Mouse (Mus musculus) stomach, embryonic 15.5 days (tissue): ENCODE results near the gene Xpnpep1. TPM values are rescaled to one million over a fixed set of nuclear protein-coding genes. Genes with fewer than 3 reads are reported as not detected.

Experiments used
- ATAC-seq: fragments of 200-750 bp; cut with Nextera tagmentation; 2 replicates; pipeline ENCODE4 v1.8.0; 2017; ENCODE audit warnings: low read depth, moderate number of reproducible peaks, moderate TSS enrichment; ENCODE audit not compliant: insufficient read depth, low FRiP score
- H3K27ac ChIP-seq: fragments of 300-500 bp; sonication (generic); 2 replicates; pipeline ENCODE4 v1.5.1; 2015; ENCODE audit warnings: mild to moderate bottlenecking, inconsistent platforms
- H3K27me3 ChIP-seq: fragments of 300-500 bp; sonication (generic); replicated peaks from 2 replicates; pipeline ENCODE4 v1.6.1; 2015; ENCODE audit warnings: inconsistent platforms
- H3K36me3 ChIP-seq: fragments of 300-500 bp; sonication (generic); 2 replicates; pipeline ENCODE4 v1.6.1; 2015; ENCODE audit warnings: inconsistent platforms
- H3K4me1 ChIP-seq: fragments of 300-500 bp; sonication (generic); 2 replicates; pipeline ENCODE4 v1.6.1; 2015; ENCODE audit warnings: inconsistent platforms
- H3K4me2 ChIP-seq: fragments of 300-500 bp; sonication (generic); 2 replicates; pipeline ENCODE4 v1.6.1; 2015; ENCODE audit warnings: mild to moderate bottlenecking, inconsistent platforms
- H3K4me3 ChIP-seq: fragments of 300-500 bp; sonication (generic); replicated peaks from 2 replicates; pipeline ENCODE4 v1.5.1; 2015; ENCODE audit warnings: inconsistent platforms
- H3K9ac ChIP-seq: fragments of 300-500 bp; sonication (generic); 2 replicates; pipeline ENCODE4 v1.6.1; 2015; ENCODE audit warnings: inconsistent platforms
- H3K9me3 ChIP-seq: fragments of 300-500 bp; sonication (generic); 2 replicates; pipeline ENCODE4 v1.6.1; 2016; ENCODE audit warnings: inconsistent platforms
- WGBS: fragments of 180-500 bp; shearing (Covaris S2); methylation state at CpG from one replicate; pipeline ENCODE4 v1.1.7; 2015; 5-methylcytosine and 5-hydroxymethylcytosine counted together
- polyA plus RNA-seq: library from polyadenylated mRNA; unstranded; fragments of >200 nt; fragmentation: Nextera tagmentation; extraction: Ambion mirVana; gene quantifications from 2 replicates; pipeline ENCODE4 v1.2.1, GENCODE M21; 2015

The Xpnpep1 gene
- polyA plus RNA-seq, 1 experiment from 2014 or later, result 130 TPM

- no peak overlapping the region for H3K4me3 ChIP-seq
- H3K4me1 ChIP-seq, result no peaks in the 10 kb centered on the region; the same call in 1 of the 2 replicates
- H3K27ac ChIP-seq, result no peak overlapping the region
- peaks cover 38% of the 10 kb centered on the region for H3K36me3 ChIP-seq
- no peak for ATAC-seq
- H3K4me2 ChIP-seq, result no peak overlapping the region
- no peak overlapping the region for H3K9ac ChIP-seq
- 88% methylated on average over 12 of the region's 12 CpGs for WGBS
- no peaks in the 10 kb centered on the region for H3K9me3 ChIP-seq
- no peaks in the 10 kb centered on the region for H3K27me3 ChIP-seq
Observed at GRCm38 (mm10) chr19:53028216-53028615, 11.8 kb downstream of the Xpnpep1 start.

DNA sequence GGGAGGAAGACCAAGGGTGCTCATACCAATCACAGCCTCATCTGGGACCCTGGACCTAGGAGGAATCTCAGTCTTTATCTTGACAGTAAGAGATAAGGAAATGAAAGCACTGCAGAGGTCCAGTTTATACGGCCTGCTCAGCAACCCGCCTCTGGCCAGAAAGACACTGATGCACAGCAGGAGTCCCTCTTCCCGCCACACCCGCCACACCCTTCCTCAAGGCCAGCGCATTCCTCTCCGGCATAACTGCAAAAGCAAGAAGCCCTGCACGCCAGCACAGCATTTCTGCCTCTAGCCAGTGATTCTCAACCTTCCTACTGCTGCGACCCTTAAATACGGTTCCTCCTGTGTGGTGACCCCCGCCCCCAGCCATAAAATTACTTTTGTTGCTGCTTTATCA is 16.8 kb downstream of the Xpnpep1 start:
- Histone ChIP-seq H3K4me2 (no peak overlapping the region), H3K27ac (0 out of 2 replicates have a peak overlapping the region, but pooled peaks have one; percentile 23)
- no peak for ATAC-seq

DNA sequence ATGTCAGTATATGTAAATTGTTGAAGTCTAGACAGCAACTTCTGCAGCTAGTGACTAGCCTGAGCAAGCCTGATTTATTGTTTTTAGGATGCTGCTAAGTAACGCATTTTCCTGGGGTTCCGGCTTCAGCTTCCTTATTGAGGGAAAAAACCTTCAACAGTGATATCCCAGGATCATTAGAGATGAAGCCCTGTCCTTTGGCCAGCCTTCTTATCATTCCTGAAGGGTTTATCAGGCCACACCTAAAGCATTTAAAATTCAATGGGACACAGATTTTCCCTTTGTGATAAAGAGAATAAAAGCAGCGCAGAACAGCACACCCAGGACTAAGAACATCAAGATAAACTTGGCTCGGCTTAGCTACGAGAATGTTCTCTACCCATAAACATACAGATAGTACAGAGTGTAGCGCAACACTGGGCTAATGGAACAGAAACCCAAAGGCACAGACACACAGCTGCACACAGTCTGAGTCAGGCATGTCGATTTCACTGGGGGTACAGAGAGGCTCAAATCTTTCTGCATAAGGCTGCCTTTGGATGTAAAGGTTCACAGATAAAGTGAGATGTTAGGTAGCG is 17.9 kb downstream of the Xpnpep1 start:
- peaks cover 5% of the 10 kb centered on the region; the same call in 1 of the 2 replicates for H3K4me1 ChIP-seq
- peak overlapping the region; percentile 23 for H3K27ac ChIP-seq
- no peaks in the 10 kb centered on the region for H3K9me3 ChIP-seq
- H3K27me3 ChIP-seq, result no peaks in the 10 kb centered on the region
- no peak overlapping the region for H3K4me3 ChIP-seq
- no peak overlapping the region for H3K9ac ChIP-seq
- WGBS, result 45% methylated on average over 8 of the region's 8 CpGs
- no peak overlapping the region for H3K4me2 ChIP-seq
- H3K36me3 ChIP-seq, result peaks cover 13% of the 10 kb centered on the region
- peak; percentile 47; the same call in 1 of the 2 replicates for ATAC-seq

More for the DNA sequence above, 16.8 kb downstream of the Xpnpep1 start:
- Histone ChIP-seq H3K9ac (no peak overlapping the region), H3K36me3 (peaks cover 17% of the 10 kb centered on the region), H3K4me3 (no peak overlapping the region), H3K27me3 (no peaks in the 10 kb centered on the region), H3K9me3 (no peaks in the 10 kb centered on the region), H3K4me1 (peaks cover 5% of the 10 kb centered on the region; the same call in 1 of the 2 replicates)
- 79% methylated on average over 10 of the region's 10 CpGs for WGBS

GRCm38 (mm10) chr19:53021537-53021936 is 18.5 kb downstream of the Xpnpep1 start:
- ATAC-seq, result no peak
- Histone ChIP-seq H3K4me2 (no peak overlapping the region), H3K27me3 (no peaks in the 10 kb centered on the region), H3K4me1 (peaks cover 5% of the 10 kb centered on the region; the same call in 1 of the 2 replicates), H3K9me3 (no peaks in the 10 kb centered on the region), H3K9ac (no peak overlapping the region), H3K36me3 (peaks cover 13% of the 10 kb centered on the region), H3K27ac (peak overlapping the region; percentile 23; the same call in 1 of the 2 replicates), H3K4me3 (no peak overlapping the region)
- WGBS, result 76% methylated on average over 10 of the region's 10 CpGs

GRCm38 (mm10) chr19:53019716-53020463 is 20.1 kb downstream of the Xpnpep1 start:
- H3K36me3 ChIP-seq, result peaks cover 8% of the 10 kb centered on the region
- no peak for ATAC-seq
- WGBS, result 67% methylated on average over 13 of the region's 13 CpGs

DNA sequence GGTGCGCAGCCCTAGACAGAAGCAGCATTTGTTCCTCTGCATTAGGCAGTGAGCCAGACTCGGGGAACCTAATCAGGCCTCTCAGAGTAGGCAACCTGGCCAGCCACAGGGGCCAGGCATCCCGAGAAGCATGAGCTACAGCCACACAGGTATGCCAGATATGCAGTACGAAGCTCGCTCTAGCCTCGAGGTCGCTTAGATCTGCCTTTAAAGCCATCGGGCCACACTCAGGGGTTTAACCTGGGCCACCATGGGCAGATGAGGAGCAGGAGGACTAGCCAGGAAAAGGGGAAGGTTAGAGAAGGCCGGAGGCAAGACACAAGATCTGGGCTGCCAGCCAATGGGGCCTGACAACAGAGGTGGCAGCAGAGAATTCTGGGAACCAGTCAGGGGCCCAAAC is 22.1 kb downstream of the Xpnpep1 start:
- ATAC-seq, result no peak
- Histone ChIP-seq H3K9ac (no peak overlapping the region), H3K27ac (no peak overlapping the region), H3K36me3 (no peaks in the 10 kb centered on the region), H3K4me1 (0 out of 2 replicates have a peak, but pooled peaks cover 5% of the 10 kb centered on the region), H3K4me2 (no peak overlapping the region), H3K9me3 (no peaks in the 10 kb centered on the region), H3K4me3 (no peak overlapping the region), H3K27me3 (no peaks in the 10 kb centered on the region)
- WGBS, result 83% methylated on average over 9 of the region's 9 CpGs

More at GRCm38 (mm10) chr19:53019716-53020463, 20.1 kb downstream of the Xpnpep1 start:
- Histone ChIP-seq H3K9me3 (no peaks in the 10 kb centered on the region), H3K27me3 (no peaks in the 10 kb centered on the region), H3K4me2 (no peak overlapping the region), H3K4me1 (peaks cover 5% of the 10 kb centered on the region; the same call in 1 of the 2 replicates), H3K27ac (no peak overlapping the region), H3K4me3 (no peak overlapping the region), H3K9ac (no peak overlapping the region)

GRCm38 (mm10) chr19:53017248-53017647 is 22.8 kb downstream of the Xpnpep1 start:
- no peak for ATAC-seq
- Histone ChIP-seq H3K9ac (no peak overlapping the region), H3K9me3 (no peaks in the 10 kb centered on the region), H3K4me3 (no peak overlapping the region), H3K27ac (no peak overlapping the region), H3K27me3 (no peaks in the 10 kb centered on the region), H3K4me2 (no peak overlapping the region), H3K4me1 (0 out of 2 replicates have a peak, but pooled peaks cover 5% of the 10 kb centered on the region), H3K36me3 (no peaks in the 10 kb centered on the region)
- WGBS, result 83% methylated on average over 11 of the region's 11 CpGs

DNA sequence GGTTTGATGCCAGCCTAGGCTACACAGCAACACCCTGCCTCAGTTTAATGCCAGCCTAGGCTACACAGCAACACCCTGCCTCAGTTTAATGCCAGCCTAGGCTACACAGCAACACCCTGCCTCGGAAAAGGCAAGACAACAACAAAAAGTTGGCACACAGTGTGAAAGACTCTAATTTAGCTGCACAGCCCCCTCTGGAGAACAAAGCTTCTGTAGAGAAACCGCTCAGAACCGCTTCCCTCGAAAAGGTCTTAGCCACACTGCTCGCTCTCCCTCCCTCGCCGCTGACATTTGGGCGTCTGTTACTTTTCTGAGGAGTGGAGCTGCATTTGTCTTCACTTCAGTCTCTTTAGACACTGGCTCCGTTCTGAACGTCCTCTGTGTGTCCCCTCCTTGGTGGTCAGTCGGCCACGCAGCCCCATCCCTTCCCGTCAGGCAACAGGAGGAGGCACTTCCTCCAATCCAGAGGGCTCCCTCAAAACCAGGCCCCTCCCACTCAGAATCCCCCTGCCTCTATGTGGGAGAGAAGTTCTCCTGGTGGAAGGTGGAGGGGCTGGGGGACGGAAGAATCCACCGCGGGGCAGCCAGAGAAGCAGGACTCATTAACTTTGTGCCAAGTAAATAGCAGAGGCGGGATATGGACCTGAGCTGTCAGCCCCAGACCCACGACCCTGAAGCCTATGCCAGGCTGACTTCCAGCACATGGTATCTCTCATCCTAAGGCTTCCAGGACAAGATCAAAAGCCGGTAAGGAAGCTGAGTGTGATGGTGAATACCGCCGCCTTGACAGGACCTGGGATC is 24.9 kb downstream of the Xpnpep1 start:
- no peak overlapping the region for H3K4me3 ChIP-seq
- H3K9me3 ChIP-seq, result no peaks in the 10 kb centered on the region
- H3K27ac ChIP-seq, result no peak overlapping the region
- ATAC-seq, result no peak
- peaks cover 14% of the 10 kb centered on the region for H3K4me1 ChIP-seq
- H3K9ac ChIP-seq, result no peak overlapping the region
- H3K4me2 ChIP-seq, result no peak overlapping the region
- no peaks in the 10 kb centered on the region for H3K27me3 ChIP-seq
- 65% methylated on average over 21 of the region's 21 CpGs for WGBS
- H3K36me3 ChIP-seq, result peaks cover 6% of the 10 kb centered on the region; the same call in 1 of the 2 replicates

GRCm38 (mm10) chr19:53013744-53014143 is 26.3 kb downstream of the Xpnpep1 start:
- peaks cover 6% of the 10 kb centered on the region; the same call in 1 of the 2 replicates for H3K36me3 ChIP-seq
- no peak overlapping the region for H3K4me3 ChIP-seq
- no peak overlapping the region for H3K27ac ChIP-seq
- no peak for ATAC-seq
- H3K9me3 ChIP-seq, result no peaks in the 10 kb centered on the region
- H3K9ac ChIP-seq, result no peak overlapping the region
- H3K4me2 ChIP-seq, result no peak overlapping the region
- peaks cover 15% of the 10 kb centered on the region for H3K4me1 ChIP-seq
- H3K27me3 ChIP-seq, result no peaks in the 10 kb centered on the region
- 92% methylated on average over 3 of the region's 3 CpGs for WGBS

DNA sequence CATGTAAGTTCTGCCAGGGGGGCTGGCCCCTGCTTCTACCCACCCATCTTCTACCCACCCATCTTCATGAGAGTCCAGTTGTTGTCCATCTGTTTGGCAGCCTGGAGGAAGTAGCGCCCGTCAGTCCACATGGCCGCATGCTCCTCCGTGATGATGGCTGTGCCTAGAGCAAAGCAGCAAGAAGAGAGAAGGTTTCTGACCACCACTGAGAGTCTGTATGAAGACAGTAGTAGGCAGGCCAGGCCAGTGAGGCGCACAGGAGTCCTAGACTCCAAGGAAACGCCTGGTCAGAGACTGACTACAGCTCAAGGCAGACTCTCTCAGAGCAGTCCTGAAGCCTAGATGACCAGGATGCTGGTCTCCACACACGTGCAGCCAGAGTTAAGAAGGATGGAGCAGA is 26.7 kb downstream of the Xpnpep1 start:
- Histone ChIP-seq H3K27me3 (no peaks in the 10 kb centered on the region), H3K4me2 (no peak overlapping the region), H3K9ac (no peak overlapping the region), H3K9me3 (no peaks in the 10 kb centered on the region), H3K4me3 (no peak overlapping the region), H3K27ac (no peak overlapping the region), H3K36me3 (peaks cover 6% of the 10 kb centered on the region; the same call in 1 of the 2 replicates), H3K4me1 (peaks cover 19% of the 10 kb centered on the region)
- no peak for ATAC-seq
- WGBS, result 84% methylated on average over 7 of the region's 7 CpGs

DNA sequence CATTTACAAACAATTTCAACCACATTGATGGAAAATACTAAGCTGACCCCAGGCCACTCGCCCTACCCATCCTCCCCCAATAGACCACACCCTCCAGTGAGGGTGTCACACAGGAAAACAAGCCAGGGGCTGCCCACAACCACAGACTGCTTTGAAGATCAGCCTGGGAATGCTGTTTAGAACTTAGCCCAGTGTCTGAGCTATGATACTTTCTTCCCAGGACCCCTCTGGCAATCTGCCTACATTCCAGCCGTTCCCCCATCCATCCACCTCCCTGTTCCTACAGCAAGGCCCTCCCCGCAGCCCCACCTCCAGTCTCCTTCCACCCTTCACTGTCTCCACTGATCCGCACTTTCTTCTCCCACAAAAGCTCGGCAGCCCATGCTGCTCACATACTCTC is 29.1 kb downstream of the Xpnpep1 start:
- H3K4me2 ChIP-seq, result no peak overlapping the region
- H3K36me3 ChIP-seq, result peaks cover 10% of the 10 kb centered on the region
- no peak overlapping the region for H3K4me3 ChIP-seq
- H3K4me1 ChIP-seq, result peaks cover 24% of the 10 kb centered on the region
- H3K27me3 ChIP-seq, result no peaks in the 10 kb centered on the region
- H3K9me3 ChIP-seq, result no peaks in the 10 kb centered on the region
- 42% methylated on average over 5 of the region's 5 CpGs for WGBS
- H3K27ac ChIP-seq, result peak overlapping the region; percentile 21
- H3K9ac ChIP-seq, result no peak overlapping the region
- ATAC-seq, result peak; percentile 11; the same call in 1 of the 2 replicates
